Mouse (Mus musculus) hindlimb bud, embryonic 11.5 days (tissue): Measurements from ENCODE around the gene Rfc5.

Source experiments
- DNase-seq: peaks from one replicate; pipeline ENCODE4 v3.0.0-alpha.2; 2012; ENCODE audit warnings: low read depth, low spot score; ENCODE audit errors: extremely low spot score

Rfc5 gene

DNA sequence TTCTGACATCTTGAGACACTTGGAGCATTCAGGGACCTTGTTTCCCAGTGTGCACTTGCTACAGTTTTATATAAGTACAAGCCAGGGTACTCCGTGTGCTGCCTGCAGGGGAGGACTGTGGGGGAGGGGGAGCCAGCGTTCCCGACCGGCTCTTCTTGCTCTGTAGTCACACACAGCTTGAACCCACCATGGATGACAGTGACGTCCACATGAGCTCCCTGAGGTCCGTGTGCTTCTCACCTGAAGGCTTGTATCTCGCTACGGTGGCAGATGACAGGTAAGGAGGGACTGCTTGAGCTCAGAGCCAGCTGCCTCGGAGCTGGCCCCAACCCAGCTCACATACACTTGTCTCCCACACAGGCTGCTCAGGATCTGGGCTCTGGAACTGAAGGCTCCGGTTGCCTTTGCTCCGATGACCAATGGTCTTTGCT is 12.5 kb downstream of the Rfc5 start:
- DNase-seq = no peak

DNA sequence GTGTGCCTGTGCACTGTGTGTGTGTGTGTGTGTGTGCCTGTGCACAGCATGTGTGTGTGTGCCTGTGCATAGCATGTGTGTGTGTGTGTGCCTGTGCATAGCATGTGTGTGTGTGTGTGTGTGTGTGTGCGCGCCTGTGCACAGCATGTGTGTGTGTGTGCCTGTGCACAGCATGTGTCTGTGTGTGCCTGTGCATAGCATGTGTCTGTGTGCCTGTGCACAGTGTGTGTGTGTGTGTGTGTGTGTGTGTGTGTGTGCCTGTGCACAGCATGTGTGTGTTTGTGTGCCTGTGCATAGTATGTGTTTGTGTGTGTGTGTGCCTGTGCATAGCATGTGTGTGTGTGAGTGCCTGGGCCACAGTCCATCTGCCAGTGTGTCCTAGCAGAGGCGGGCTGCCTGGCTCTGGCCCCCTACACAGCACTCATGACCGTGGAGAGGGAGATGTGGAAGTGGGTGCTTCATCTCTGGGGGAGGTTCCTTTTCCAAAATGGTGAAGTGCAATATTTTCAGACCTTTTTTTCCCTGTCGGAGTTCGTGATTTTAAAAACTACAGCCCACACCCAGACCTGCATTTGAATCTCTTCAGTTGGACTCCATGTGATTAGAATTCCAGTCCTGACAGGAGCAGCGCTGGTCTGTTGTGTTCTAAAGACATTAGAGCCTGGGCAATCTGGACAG is 14.3 kb downstream of the Rfc5 start:
- no peak for DNase-seq

DNA sequence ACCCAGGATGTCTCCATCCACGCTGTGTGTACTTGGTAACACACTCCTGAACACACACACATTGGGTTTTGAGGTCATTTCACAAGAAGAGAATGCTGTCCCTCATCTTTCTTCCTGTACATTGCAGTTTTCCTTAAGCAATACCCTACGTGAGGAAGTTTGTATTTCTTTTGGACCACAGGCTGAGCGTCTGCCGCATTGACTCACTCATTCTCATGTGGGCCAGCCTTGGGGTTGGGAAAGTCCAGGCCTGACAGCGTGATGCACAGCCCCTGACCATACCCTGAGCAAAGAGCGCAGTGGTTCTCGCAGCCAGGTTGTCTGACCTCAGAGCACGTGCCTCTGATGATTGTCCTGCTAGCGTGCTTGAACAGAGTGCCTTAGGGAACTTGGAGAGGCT is 15.4 kb downstream of the Rfc5 start:
- no peak for DNase-seq

DNA sequence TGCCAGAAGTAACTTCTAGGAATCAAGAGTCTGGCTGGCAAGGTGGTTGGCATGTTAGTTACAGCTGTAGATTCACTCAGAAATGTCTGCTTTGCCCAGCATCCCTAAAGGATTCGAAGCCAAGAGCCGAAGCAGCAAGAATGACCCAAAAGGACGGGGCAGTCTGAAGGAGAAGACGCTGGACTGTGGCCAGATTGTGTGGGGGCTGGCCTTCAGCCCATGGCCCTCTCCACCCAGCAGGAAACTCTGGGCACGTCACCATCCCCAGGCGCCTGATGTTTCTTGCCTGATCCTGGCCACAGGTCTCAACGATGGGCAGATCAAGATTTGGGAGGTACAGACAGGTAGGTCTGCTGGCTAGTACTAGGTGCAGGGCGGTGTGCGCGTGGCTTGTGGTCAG is 18.3 kb downstream of the Rfc5 start:
- no peak for DNase-seq

GRCm38 (mm10) chr5:117367206-117367605 is 21.6 kb downstream of the Rfc5 start:
- no peak for DNase-seq

DNA sequence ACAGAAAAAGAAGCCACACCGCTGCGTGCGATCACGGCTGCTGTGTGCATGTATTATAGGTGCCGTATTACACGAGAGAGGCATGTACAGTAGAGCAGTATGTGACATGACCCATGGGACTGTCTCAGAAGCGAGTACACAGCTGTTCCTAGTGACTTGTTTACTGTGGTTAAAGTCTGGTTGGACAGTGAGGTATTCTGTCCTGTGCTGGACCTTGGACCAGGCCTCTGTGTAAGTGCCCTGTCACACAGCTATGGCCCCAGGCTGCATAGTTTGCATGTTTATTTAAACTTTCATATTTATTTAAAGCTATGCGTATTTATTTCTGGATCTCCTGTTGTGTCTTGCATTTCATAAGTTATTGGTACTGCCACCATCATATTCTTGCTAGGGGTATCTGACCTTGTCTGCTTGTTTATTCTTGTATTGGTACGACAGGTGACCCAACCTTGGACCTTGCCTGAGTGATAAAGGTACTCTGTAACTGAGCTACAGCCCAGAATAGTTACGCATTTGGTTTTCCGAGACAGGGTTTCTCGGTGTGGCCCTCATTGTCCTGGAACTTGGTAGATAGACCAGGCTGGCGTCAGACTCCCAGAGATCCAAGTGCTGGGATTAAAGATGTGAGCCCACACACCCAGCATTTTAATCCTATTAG is 22.8 kb downstream of the Rfc5 start:
- DNase-seq = no peak

GRCm38 (mm10) chr5:117364821-117365220 is 24.0 kb downstream of the Rfc5 start:
- DNase-seq = no peak

DNA sequence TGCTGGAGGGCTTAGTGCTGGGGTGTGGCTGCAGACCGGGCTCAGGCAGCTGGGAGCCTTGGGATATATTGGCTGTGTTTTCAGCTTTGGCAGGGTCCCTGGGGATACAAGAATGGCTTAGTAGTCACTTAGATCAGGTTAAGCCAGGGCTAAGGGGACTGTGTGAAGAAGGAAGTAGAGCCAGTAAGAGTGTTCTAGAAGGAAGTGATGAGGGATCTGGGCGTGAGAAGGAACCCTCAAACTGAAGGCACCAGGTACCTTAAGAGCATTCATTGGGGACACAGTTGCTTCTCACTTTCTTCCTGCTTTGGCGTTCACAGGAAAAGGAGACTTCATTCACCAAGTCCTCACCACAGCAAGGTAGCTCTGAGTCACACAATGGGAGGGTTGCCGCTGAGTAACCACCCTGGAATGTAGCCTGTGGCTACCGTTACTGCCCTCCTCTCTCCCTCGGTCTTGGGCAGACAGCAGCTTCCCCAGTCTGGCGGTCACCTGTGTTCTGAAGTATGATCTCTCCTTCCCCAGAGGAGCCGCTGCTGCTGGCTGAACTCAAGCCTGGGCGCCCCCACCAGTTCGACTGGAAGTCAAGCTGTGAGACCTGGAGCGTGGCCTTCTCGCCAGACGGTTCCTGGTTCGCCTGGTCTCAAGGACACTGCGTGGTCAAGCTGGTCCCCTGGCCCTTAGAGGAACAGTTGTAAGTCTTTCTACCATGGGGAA is 25.6 kb downstream of the Rfc5 start:
- DNase-seq = no peak

DNA sequence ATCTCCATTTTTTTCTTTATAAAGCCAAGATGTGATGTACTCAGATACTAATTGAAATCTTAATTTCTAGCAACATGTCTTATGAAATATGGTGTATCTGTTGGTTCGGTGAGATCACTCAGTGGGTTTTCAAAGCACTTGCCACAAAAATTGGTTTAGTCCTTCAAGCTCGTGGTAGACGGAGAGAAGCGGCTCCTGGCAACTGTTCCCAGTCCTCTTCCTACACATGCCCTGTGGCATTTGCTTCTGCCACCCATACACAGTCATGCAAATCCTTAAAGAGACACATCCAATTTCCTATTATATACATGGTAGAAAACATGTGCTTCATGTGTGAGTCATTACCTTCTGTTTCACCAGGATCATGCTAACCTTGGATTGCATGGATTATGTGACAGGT is 27.3 kb downstream of the Rfc5 start:
- DNase-seq = no peak

DNA sequence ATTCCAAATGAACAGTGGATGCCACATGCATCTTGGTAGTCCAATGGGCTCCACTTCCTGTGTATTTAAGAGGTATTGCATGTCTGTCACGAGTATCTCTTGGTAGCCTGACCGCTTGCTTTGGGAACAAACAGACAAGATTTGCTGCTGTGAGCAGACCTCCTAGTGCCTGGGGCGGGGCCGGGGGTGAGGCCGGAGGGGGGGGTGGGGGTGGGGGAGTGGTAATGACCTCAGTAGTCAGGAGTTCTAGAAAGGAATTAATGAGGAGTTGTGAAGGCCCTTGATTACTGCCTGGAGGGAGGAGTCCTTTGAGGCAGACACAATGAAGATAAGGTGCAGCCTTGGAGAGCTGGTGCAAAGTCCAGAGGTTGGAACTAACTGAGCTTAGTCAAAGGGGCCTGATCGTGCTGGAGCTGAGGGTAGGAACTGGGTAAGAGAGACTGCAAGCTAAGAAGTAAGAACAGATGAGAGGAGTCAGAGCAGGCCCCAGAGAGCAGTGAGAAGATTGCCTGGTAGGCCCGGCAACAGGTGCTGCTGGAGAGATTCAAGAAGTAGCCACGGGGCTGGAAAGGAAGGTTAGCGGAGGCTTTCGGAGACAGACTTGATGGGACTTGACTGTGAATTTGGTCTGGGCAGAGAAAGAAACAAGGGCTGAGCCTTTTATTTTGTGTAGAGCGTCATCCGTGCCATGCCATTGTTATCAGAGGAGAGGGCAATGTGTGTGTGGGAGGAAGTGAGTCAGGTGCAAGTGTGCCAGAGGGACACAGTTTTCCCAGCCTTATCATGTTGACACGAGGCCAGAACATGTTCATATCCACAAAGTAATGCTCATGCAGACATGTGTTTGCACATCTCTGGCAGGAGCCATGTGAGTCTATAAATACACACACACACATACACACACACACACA is 28.0 kb downstream of the Rfc5 start:
- no peak for DNase-seq

DNA sequence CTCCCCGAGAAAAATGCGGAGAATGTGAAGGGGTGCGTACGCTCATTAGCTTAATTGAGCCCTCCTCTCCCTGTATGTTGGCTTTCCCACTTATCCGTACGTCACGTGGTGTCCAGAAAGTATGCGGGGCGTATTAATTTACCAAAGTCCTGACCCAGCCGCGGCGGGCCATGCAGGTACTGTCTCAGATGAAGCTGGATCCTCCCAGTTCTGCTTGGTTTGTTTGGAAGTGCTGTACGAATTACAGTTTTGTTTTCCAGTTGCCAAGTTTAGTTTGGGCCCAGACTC is 28.7 kb downstream of the Rfc5 start:
- no peak for DNase-seq

GRCm38 (mm10) chr5:117359497-117360227 is 29.2 kb downstream of the Rfc5 start:
- no peak for DNase-seq

DNA sequence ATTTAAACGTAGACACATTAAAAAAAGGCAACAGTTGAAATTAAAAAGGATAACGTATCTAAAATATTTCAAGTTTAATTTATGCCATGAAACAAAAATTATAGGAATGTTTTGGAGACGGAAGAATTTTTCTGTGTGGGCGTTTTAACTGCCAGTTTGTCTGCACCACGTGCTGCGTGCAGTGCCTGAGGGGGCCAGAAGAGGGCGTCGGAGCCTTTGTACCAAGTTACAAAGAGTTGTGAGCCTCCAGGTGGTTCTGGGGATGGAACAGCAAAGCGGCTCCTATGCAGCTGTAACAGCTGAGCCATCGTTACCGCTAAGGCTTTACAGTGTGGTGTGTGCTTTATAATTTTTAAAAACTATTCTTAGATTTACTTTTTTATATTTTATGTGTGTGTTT is 30.1 kb downstream of the Rfc5 start:
- no peak for DNase-seq

- no peak for DNase-seq
These were observed 30.6 kb downstream of the Rfc5 start for GRCm38 (mm10) chr5:117358248-117358630.

DNA sequence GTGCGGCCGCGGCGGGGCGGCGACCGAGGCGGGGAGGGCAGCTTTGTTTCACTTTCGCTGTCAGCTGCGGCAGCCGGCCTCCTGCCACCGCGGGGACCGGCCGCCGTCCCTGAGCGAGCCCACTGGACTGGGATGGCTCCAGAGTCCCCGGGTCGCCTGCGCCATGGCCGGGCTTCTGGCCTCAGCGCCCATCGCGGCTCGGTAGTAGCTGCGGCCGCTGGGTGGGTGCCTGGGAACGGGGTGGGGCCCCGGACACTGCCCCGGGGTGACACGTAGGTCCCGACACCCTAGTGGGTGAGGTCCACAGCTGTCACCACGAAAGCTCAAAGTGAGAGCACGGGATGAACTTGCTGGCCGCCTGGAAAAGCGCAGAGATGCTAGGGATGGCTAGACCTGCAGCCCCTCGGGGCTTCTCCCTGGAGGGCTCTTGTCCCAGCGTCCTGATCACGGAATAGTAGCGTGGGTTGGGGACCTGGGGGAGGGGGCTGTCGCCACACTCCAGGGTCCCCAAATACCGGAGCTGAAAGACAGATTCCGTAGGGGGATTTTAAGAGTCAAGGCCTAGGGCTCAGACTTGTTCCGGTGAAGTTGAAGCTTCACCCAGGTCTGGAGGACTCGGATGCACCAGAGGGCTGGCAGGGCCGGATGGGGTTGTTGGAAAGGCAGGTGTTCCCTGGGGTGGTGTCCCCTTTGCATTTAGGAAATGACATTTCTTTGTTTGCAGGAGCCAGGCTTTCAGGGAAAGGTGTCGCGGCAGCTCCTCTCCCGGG is 31.2 kb downstream of the Rfc5 start:
- no peak for DNase-seq

- DNase-seq = no peak
These were observed 31.7 kb downstream of the Rfc5 start, which contains the start of gene Wsb2 for GRCm38 (mm10) chr5:117357129-117357477. Gene Wsb2 (plus strand): TSS chr5:117357304.

- DNase-seq = no peak
These were observed 32.3 kb downstream of the Rfc5 start for GRCm38 (mm10) chr5:117356365-117357128.

DNA sequence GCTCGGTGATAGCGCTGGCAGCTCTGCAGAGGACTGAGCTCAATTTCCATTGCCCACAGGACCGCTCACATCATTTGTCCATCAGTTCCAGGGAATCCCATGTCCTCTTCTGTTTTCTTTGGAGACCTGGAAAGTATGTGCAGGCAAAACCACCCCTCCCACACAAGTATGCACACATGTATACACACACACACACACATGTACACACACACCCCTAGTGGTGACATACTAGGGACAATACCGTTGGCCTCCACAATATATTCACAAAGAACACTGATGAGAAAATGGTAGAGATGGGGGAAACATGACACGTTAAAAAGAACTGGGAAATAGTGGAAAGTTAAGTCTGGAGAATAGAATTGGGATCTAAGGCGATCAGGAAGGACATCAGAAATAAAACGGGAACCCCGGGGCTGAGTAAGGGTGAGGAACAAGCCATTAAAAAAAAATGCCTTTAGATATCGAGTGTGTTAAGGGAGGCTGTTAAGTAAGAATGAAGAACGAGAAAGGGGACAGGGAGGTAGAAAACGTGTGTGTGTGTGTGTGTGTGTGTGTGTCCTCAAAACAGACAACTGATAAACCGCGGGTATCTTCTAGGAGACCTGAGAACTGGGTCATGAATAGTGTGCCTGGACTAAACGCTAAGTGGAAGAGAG is 33.1 kb downstream of the Rfc5 start:
- no peak for DNase-seq

DNA sequence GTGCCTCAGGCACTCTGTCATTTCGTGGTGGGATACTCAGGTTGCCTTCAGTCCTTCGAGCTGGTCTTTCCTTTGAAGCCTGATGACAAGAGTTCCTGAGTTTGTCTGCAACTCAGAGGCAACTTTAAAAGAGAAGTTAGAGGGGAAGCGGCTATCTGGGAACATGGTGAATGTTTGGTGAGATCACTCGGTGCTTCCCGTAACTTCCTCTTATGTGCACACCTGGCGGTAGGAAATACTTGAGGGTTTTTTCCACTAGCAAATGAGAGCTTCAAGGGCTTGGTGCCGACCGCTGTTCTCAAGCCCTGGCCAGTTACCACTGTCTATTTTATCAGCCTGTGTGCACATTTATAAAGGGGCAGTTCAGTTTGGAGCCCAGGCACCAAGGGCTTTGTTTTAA is 34.7 kb downstream of the Rfc5 start:
- DNase-seq = no peak
